Mouse (Mus musculus): ENCODE data around the gene Mphosph9. TPM values are rescaled to one million over a fixed set of nuclear protein-coding genes. Genes with fewer than 3 reads are reported as not detected.

Gene Mphosph9
- polyA plus RNA-seq, 1 experiment from 2014 or later, result 16.2 TPM

GRCm38 (mm10) chr5:124252580-124253320 lies 75.0 kb downstream of the Mphosph9 start:
- Histone ChIP-seq H3K4me3 (no peak overlapping the region), H3K9me3 (replicated peaks) (no peaks in the 10 kb centered on the region), H3K27ac (replicated peaks) (no peak overlapping the region), H3K36me3 (peaks cover 49% of the 10 kb centered on the region), H3K27me3 (ENCODE audit: low read depth, poor library complexity, severe bottlenecking) (peaks cover 7% of the 10 kb centered on the region), H3K4me1 (peaks cover 28% of the 10 kb centered on the region)
- WGBS, result 92% methylated on average over 13 of the region's 13 CpGs
- DNase-seq (ENCODE audit: low spot score), result no peak

DNA sequence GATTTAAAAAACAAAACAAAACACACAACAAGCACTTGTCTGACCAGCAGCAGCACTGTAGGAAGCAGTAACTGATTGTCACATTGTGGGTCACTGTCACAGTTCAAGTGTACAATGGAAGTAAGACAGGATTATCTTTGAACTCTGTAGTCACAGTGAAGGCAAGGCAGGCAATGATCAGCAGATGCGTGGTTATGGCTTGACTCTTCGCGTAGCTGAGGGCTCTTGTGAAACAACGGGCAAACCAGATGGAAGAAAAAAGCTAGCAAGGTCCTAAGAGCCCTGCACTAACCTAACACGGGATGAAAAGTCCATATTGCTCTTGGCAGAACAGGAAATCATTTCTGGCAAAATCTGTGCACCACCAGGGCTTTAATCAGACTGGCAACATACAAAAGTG lies 76.7 kb downstream of the Mphosph9 start:
- peaks cover 40% of the 10 kb centered on the region for H3K4me1 ChIP-seq
- 89% methylated on average over 5 of the region's 5 CpGs for WGBS
- DNase-seq (ENCODE audit: low spot score), result no peak

DNA sequence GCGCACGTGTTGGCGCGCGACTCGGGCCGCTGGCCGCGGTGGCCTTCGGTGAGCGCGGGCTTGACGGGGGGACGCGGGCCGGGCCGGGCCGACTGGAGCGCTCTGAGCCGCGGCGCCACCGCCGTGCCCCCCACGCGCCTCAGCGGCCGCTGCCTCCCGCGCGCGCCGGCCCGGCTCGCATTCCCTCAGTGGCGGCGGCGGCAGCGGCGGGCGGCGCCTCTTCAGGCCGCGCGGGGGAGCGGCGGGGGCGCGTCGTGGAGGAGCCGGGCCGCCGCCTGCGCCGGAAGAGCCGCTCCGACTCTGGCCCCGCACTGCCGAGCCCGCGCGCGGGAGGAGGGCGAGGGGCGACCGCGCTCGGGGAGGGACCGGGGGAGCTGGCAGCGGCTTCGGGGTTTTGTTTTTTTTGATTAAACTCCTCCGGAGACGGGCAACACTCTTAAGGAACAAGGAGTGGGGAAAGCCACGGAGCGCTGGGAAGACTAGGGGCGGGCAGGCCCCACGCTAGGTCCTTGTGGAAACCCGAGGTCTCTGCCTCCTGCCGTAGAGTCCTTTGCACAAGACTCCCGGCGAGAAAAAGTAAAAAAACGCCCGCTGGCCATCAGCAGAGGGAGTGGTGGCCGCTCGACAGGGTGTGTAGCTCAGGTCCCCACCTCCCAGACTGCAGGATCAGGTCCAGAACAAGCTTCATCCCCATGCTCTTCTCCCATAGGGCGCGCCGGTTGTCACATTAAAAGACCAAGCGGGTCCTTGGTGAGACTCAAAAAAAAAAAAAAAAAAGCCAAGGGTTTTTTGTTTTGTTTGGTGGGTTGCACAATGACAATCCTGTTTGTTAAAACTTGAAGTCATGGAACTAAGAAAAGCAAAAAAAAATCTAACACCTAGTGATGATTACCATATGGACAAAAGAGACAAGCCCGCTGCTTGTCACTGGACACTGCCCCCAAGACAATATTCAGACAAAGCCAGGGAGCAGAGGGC lies 77.9 kb downstream of the Mphosph9 start, which contains the start of gene Pitpnm2:
Gene Pitpnm2 (minus strand): TSS at position 147 of the 978 bp plus-strand sequence.
- peaks cover 7% of the 10 kb centered on the region for H3K27me3 ChIP-seq (ENCODE audit: low read depth, poor library complexity, severe bottlenecking)
- H3K4me1 ChIP-seq, result peaks cover 40% of the 10 kb centered on the region
- peak within 1 kb of the TSS; percentile 89 for H3K27ac ChIP-seq (replicated peaks)
- DNase-seq (ENCODE audit: low spot score), result peak; percentile 63
- peak within 1 kb of the TSS; percentile 78 for H3K4me3 ChIP-seq
- WGBS, result 1% methylated on average over 85 of the region's 90 CpGs
- H3K36me3 ChIP-seq, result peaks cover 32% of the 10 kb centered on the region
- H3K9me3 ChIP-seq (replicated peaks), result no peaks in the 10 kb centered on the region

More for the DNA sequence above, 76.7 kb downstream of the Mphosph9 start:
- Histone ChIP-seq H3K9me3 (replicated peaks) (no peaks in the 10 kb centered on the region), H3K27ac (replicated peaks) (no peak overlapping the region), H3K4me3 (no peak overlapping the region), H3K36me3 (peaks cover 33% of the 10 kb centered on the region), H3K27me3 (ENCODE audit: low read depth, poor library complexity, severe bottlenecking) (peaks cover 7% of the 10 kb centered on the region)

GRCm38 (mm10) chr5:124248845-124249613 lies 78.7 kb downstream of the Mphosph9 start:
- Histone ChIP-seq H3K9me3 (replicated peaks) (no peaks in the 10 kb centered on the region), H3K27me3 (ENCODE audit: low read depth, poor library complexity, severe bottlenecking) (peaks cover 7% of the 10 kb centered on the region), H3K27ac (replicated peaks) (peak overlapping the region; percentile 89), H3K4me1 (peaks cover 40% of the 10 kb centered on the region), H3K36me3 (peaks cover 33% of the 10 kb centered on the region), H3K4me3 (peak overlapping the region; percentile 78)
- peak; percentile 58 for DNase-seq (ENCODE audit: low spot score)
- WGBS, result 5% methylated on average over 76 of the region's 77 CpGs

- peaks cover 40% of the 10 kb centered on the region for H3K4me1 ChIP-seq
- H3K9me3 ChIP-seq (replicated peaks), result no peaks in the 10 kb centered on the region
- 16% methylated on average over 9 of the region's 9 CpGs for WGBS
- H3K27ac ChIP-seq (replicated peaks), result peak overlapping the region; percentile 60
- H3K27me3 ChIP-seq (ENCODE audit: low read depth, poor library complexity, severe bottlenecking), result peaks cover 7% of the 10 kb centered on the region
- no peak for DNase-seq (ENCODE audit: low spot score)
- H3K4me3 ChIP-seq, result peak overlapping the region; percentile 78
- H3K36me3 ChIP-seq, result peaks cover 30% of the 10 kb centered on the region
These were observed 79.7 kb downstream of the Mphosph9 start for GRCm38 (mm10) chr5:124247986-124248626.

DNA sequence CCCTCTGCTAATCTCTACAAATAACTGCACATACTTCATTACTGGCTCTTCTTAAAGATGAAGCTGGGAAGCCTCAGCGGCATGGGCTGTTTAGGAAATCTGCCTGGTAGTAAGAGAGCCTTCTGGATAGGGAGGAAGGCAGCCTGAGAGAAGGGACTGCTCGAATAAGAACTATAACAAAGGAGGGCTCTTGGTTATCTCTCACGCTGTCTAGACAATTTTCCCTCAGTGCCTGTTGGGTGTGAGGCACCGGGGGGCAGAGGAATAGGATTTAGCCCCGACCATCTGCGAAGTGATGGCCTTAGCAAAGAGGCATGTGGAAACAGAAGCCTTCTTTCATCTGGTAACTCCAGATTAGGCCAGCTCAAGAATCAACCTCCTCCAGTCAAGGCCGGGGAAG lies 80.5 kb downstream of the Mphosph9 start:
- 0 out of 2 replicates have a peak overlapping the region, but pooled peaks have one; percentile 22 for H3K4me3 ChIP-seq
- no peak for DNase-seq (ENCODE audit: low spot score)
- H3K27ac ChIP-seq (replicated peaks), result peak overlapping the region; percentile 53
- WGBS, result 36% methylated on average over 7 of the region's 7 CpGs
- peaks cover 23% of the 10 kb centered on the region for H3K36me3 ChIP-seq
- peaks cover 41% of the 10 kb centered on the region for H3K4me1 ChIP-seq
- H3K27me3 ChIP-seq (ENCODE audit: low read depth, poor library complexity, severe bottlenecking), result peaks cover 7% of the 10 kb centered on the region
- H3K9me3 ChIP-seq (replicated peaks), result no peaks in the 10 kb centered on the region

DNA sequence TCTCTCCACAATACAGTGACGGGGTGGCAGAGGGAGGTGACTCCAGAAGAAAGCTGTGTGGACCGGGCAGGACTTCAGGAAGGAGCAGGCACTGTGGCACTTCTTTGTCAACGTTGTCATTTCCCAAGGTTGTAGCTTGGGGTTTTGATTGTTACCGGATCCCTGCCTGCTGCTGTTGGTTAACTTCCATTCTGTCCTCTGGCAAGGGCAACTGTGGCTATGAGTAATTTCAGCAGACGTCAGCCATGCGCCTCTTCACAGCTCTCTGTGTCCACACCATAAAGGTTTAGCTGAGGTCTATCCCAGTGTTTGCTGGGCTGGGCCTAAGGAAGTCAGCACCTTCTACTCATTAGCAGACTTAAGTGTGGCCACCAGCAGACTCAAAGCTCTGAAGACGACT lies 82.9 kb downstream of the Mphosph9 start:
- no peaks in the 10 kb centered on the region for H3K9me3 ChIP-seq (replicated peaks)
- peaks cover 49% of the 10 kb centered on the region for H3K4me1 ChIP-seq
- peaks cover 22% of the 10 kb centered on the region for H3K36me3 ChIP-seq
- H3K4me3 ChIP-seq, result no peak overlapping the region
- no peak overlapping the region for H3K27ac ChIP-seq (replicated peaks)
- WGBS, result 94% methylated on average over 7 of the region's 7 CpGs
- no peak for DNase-seq (ENCODE audit: low spot score)
- peaks cover 7% of the 10 kb centered on the region for H3K27me3 ChIP-seq (ENCODE audit: low read depth, poor library complexity, severe bottlenecking)

GRCm38 (mm10) chr5:124244449-124244848 lies 83.3 kb downstream of the Mphosph9 start:
- WGBS, result 95% methylated on average over 8 of the region's 8 CpGs
- Histone ChIP-seq H3K36me3 (peaks cover 22% of the 10 kb centered on the region), H3K9me3 (replicated peaks) (no peaks in the 10 kb centered on the region), H3K27ac (replicated peaks) (no peak overlapping the region), H3K27me3 (ENCODE audit: low read depth, poor library complexity, severe bottlenecking) (peaks cover 7% of the 10 kb centered on the region), H3K4me1 (peaks cover 48% of the 10 kb centered on the region), H3K4me3 (no peak overlapping the region)
- DNase-seq (ENCODE audit: low spot score), result no peak

DNA sequence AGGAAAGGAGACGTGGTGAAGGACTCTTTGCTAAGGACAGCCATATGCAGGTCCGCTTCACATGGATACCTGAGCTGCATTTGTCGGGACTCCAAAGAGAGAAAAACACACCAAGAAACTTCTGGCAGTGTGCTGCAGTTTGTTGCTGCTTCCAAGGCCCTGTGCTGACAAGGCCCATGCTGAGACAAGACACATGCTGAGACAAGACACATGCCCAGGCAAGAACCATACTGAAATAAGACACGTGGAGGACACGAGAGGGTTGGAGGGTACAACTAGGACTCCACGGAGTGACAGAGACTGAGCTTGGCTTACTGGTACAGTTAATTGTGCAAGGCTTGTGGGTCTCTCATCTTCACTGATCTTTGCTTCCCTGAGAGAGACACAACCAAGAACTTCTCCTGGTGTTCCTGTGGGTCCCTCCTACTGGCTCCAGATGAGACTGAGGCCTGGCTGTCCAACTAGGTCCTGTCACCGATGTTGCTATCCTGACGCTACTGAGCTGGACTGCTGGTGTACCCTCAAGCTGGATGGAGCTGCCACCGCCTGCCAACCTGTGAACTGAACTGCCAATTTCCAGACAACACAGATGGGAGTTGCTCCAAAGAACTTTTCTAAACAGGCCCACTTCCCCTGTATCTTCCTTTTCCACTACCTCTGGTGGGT lies 84.4 kb downstream of the Mphosph9 start:
- Histone ChIP-seq H3K27me3 (ENCODE audit: low read depth, poor library complexity, severe bottlenecking) (peaks cover under 1% of the 10 kb centered on the region; the same call in 1 of the 2 replicates), H3K36me3 (peaks cover 22% of the 10 kb centered on the region), H3K4me1 (peaks cover 40% of the 10 kb centered on the region), H3K27ac (replicated peaks) (no peak overlapping the region), H3K4me3 (no peak overlapping the region), H3K9me3 (replicated peaks) (no peaks in the 10 kb centered on the region)
- 89% methylated on average over 9 of the region's 9 CpGs for WGBS
- DNase-seq (ENCODE audit: low spot score), result no peak

DNA sequence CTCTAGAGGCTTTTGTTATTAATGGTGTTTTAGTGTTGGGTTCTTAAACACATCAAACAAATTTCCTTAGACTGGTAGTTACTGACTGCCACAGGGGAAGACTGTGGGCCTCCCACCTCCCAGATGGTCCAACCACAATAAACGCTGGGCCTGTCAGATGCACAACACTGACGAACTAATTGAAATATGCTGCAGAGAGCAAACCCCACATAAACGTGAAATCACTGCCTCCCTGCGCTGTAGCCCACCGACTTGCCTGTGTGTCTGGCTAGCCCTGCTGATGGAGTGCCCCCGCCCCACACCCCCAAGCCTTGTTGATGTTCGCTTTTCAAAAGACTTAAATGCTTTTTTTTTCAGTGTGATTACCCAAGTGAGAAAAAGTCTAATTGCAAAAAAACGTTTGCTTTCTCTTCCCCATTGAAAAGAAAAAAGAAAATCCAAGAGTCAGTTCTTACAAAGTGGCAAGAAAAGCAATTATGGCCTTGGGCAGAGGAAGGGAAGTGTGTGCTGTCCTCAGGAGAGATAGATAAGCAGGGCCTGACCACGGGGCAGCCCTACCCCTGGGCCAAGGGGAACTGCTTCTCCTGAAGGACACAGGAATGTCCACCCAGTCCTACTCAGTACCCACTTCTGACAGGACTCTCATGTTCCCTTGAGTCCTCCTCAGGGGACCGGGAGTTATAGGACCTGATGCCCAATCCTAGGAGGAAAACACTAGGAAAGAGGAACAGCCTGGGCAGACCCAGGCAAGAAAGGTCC lies 85.9 kb downstream of the Mphosph9 start:
- Histone ChIP-seq H3K27ac (replicated peaks) (no peak overlapping the region), H3K9me3 (replicated peaks) (no peaks in the 10 kb centered on the region), H3K4me3 (no peak overlapping the region), H3K4me1 (peaks cover 24% of the 10 kb centered on the region), H3K36me3 (peaks cover 22% of the 10 kb centered on the region), H3K27me3 (ENCODE audit: low read depth, poor library complexity, severe bottlenecking) (no peaks in the 10 kb centered on the region)
- WGBS, result 53% methylated on average over 10 of the region's 10 CpGs
- no peak for DNase-seq (ENCODE audit: low spot score)

Data from midbrain, embryonic 10.5 days (tissue).